Comparison of ENCODE assay signal across 12 mouse cellular contexts in the genomic region with DNA sequence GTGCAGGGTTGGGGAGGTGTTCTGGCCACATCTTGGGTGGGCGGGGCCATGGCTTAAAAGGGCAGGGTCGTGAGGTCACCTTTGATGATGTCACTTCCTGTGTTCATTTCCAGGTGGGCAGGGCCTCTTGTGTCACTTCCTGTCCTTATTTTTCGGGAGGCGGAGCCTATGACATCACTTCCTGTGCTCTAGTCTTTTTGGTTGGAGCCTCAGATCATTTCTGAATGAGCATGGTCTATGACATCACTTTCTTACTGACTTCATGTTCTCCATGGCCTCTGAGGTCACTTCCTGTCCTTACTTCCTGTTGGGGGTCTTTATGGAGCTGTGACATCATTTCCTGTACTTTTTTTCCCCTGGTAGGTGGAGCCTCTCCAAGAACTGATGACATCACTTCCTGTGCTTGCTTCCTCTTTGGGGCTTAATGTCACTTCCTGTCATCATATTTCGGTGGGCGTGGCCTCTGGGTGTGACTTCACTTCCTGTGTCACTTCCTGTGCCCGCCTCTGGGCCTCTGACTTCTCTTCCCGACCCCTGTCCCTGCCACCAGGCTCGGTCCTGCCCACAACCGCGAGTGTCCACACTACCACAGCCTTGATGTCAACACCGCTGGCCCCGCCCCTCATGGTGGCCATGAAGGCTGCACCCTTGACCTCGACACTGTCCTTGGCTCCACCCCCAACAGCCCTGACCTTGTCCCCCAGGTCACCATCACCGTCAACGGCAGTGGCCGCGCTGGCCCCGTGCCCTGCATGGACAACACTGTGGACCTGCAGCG. TPM values are rescaled to one million over a fixed set of nuclear protein-coding genes. Genes with fewer than 3 reads are reported as not detected.
DNase-seq lines count a peak whose midpoint lies in the region; ATAC-seq and TF ChIP-seq lines count a peak whose summit lies in the region.
"Had no signal": no experiment of that assay in that cellular context is flagged by ENCODE, and none has a peak within 500 bp of the region (broad histone marks: within the 10 kb centered on the region; RNA-seq: fewer than 3 reads in every experiment).

No protein-coding gene starts in this region.

- no peak overlapping the region for H3K4me2 ChIP-seq in forebrain, embryonic 11.5 days (ENCODE audit: low read depth, low read length, severe bottlenecking)
- H3K4me2 ChIP-seq in forebrain, embryonic 13.5 days = no peak overlapping the region
- no peak overlapping the region for H3K4me2 ChIP-seq in lung, embryonic 14.5 days
- H3K4me2 ChIP-seq in limb, embryonic 11.5 days (ENCODE audit: low read depth, severe bottlenecking) = no peak overlapping the region
- H3K4me2 ChIP-seq in heart, embryonic 12.5 days = no peak overlapping the region

- H3K4me3 ChIP-seq in forebrain, embryonic 11.5 days (ENCODE audit: low read depth, low read length) = no peak overlapping the region
- H3K4me3 ChIP-seq in forebrain, embryonic 13.5 days = no peak overlapping the region
- H3K4me3 ChIP-seq in lung, embryonic 14.5 days (ENCODE audit: low read depth, low read length) = no peak overlapping the region
- no peak overlapping the region for H3K4me3 ChIP-seq in lung, adult 2 months (replicated peaks; ENCODE audit: extremely low read depth, low read depth, low read length)
- H3K4me3 ChIP-seq in limb, embryonic 11.5 days (ENCODE audit: low read depth, low read length) = no peak overlapping the region
- no peak overlapping the region for H3K4me3 ChIP-seq in heart, embryonic 12.5 days
- H3K4me3 ChIP-seq: erythroblast, embryonic 14.5 days had no signal

- no peak overlapping the region for H3K9ac ChIP-seq in forebrain, embryonic 11.5 days (ENCODE audit: low read length)
- H3K9ac ChIP-seq in forebrain, embryonic 13.5 days = no peak overlapping the region
- H3K9ac ChIP-seq in lung, embryonic 14.5 days = no peak overlapping the region
- no peak overlapping the region for H3K9ac ChIP-seq in limb, embryonic 11.5 days (ENCODE audit: low read length)
- no peak overlapping the region for H3K9ac ChIP-seq in heart, embryonic 12.5 days

- no peak for ATAC-seq in forebrain, embryonic 11.5 days (replicated peaks; ENCODE audit: low FRiP score)
- ATAC-seq in forebrain, embryonic 13.5 days = no peak
- ATAC-seq in lung, embryonic 14.5 days (ENCODE audit: insufficient read depth) = no peak
- ATAC-seq in limb, embryonic 11.5 days (ENCODE audit: insufficient number of reproducible peaks, low FRiP score, low TSS enrichment, low read depth) = no peak
- no peak for ATAC-seq in heart, embryonic 12.5 days (ENCODE audit: insufficient number of reproducible peaks, low FRiP score)

- WGBS in forebrain, embryonic 11.5 days = 96% methylated on average over 20 of the region's 20 CpGs
- WGBS in forebrain, embryonic 13.5 days = 97% methylated on average over 20 of the region's 20 CpGs
- WGBS in lung, embryonic 14.5 days = 94% methylated on average over 20 of the region's 20 CpGs
- 94% methylated on average over 20 of the region's 20 CpGs for WGBS in lung, adult 2 months
- 97% methylated on average over 20 of the region's 20 CpGs for WGBS in limb, embryonic 11.5 days
- WGBS in heart, embryonic 12.5 days = 92% methylated on average over 20 of the region's 20 CpGs

- no peaks in the 10 kb centered on the region for H3K4me1 ChIP-seq in forebrain, embryonic 11.5 days (replicated peaks; ENCODE audit: control insufficient read depth, insufficient read depth, low read length)
- no peaks in the 10 kb centered on the region for H3K4me1 ChIP-seq in forebrain, embryonic 13.5 days
- H3K4me1 ChIP-seq in lung, embryonic 14.5 days (ENCODE audit: insufficient read depth) = no peaks in the 10 kb centered on the region
- peaks cover 3% of the 10 kb centered on the region; the same call in 1 of the 2 replicates for H3K4me1 ChIP-seq in lung, adult 2 months (ENCODE audit: control insufficient read depth, insufficient read depth, low read length)
- no peaks in the 10 kb centered on the region for H3K4me1 ChIP-seq in limb, embryonic 11.5 days (ENCODE audit: control insufficient read depth, insufficient read depth, low read length)
- H3K4me1 ChIP-seq in heart, embryonic 12.5 days (replicated peaks) = no peaks in the 10 kb centered on the region

- H3K27me3 ChIP-seq in forebrain, embryonic 11.5 days (ENCODE audit: control insufficient read depth, insufficient read depth, low read length) = no peaks in the 10 kb centered on the region
- H3K27me3 ChIP-seq in forebrain, embryonic 13.5 days = no peaks in the 10 kb centered on the region
- H3K27me3 ChIP-seq in lung, embryonic 14.5 days (ENCODE audit: insufficient read depth, low read length) = no peaks in the 10 kb centered on the region
- H3K27me3 ChIP-seq in limb, embryonic 11.5 days (ENCODE audit: control insufficient read depth, insufficient read depth, low read length) = no peaks in the 10 kb centered on the region
- no peaks in the 10 kb centered on the region for H3K27me3 ChIP-seq in heart, embryonic 12.5 days (replicated peaks)

- no peak for TF ChIP-seq POLR2A in lung, adult 2 months (IDR thresholded peaks at IDR 0.05; ENCODE audit: borderline replicate concordance, extremely low read depth, low read depth, low read length)

- TF ChIP-seq CTCF in lung, embryonic 14.5 days (IDR thresholded peaks at IDR 0.05; ENCODE audit: low read depth) = no peak
- no peak for TF ChIP-seq CTCF in lung, adult 2 months (IDR thresholded peaks at IDR 0.05; ENCODE audit: insufficient read depth, low read length)

- no peak overlapping the region for H3K27ac ChIP-seq in forebrain, embryonic 11.5 days (ENCODE audit: low read depth, low read length)
- no peak overlapping the region for H3K27ac ChIP-seq in forebrain, embryonic 13.5 days
- no peak overlapping the region for H3K27ac ChIP-seq in lung, embryonic 14.5 days (ENCODE audit: low read depth)
- H3K27ac ChIP-seq in limb, embryonic 11.5 days (replicated peaks; ENCODE audit: low read depth, low read length) = no peak overlapping the region
- no peak overlapping the region for H3K27ac ChIP-seq in heart, embryonic 12.5 days (ENCODE audit: poor library complexity, severe bottlenecking)
- H3K27ac ChIP-seq: kidney, postnatal 0 days; macrophage had no signal

- peak; percentile 62 for DNase-seq in forebrain, embryonic 11.5 days (ENCODE audit: low spot score)
- DNase-seq in lung, embryonic 14.5 days = peak; percentile 35
- no peak for DNase-seq in lung, adult 2 months
- peak; percentile 5 for DNase-seq in NIH3T3 (ENCODE audit: low read depth)
- DNase-seq in limb, embryonic 11.5 days (ENCODE audit: low spot score) = peak; percentile 34
- no peak for DNase-seq in urinary bladder, postnatal 36 days (ENCODE audit: low spot score in 2 of 2)

- H3K36me3 ChIP-seq in forebrain, embryonic 11.5 days (ENCODE audit: control insufficient read depth, insufficient read depth, low read length) = peaks cover 2% of the 10 kb centered on the region; the same call in 1 of the 2 replicates
- peaks cover 15% of the 10 kb centered on the region; the same call in 1 of the 2 replicates for H3K36me3 ChIP-seq in forebrain, embryonic 13.5 days (ENCODE audit: poor library complexity, severe bottlenecking)
- H3K36me3 ChIP-seq in lung, embryonic 14.5 days (ENCODE audit: insufficient read depth) = no peaks in the 10 kb centered on the region
- peaks cover 6% of the 10 kb centered on the region; the same call in 1 of the 2 replicates for H3K36me3 ChIP-seq in limb, embryonic 11.5 days (ENCODE audit: control insufficient read depth, insufficient read depth, low read length)
- peaks cover 40% of the 10 kb centered on the region for H3K36me3 ChIP-seq in heart, embryonic 12.5 days

- peaks cover 36% of the 10 kb centered on the region for H3K9me3 ChIP-seq in forebrain, embryonic 11.5 days (ENCODE audit: control insufficient read depth, low read length)
- H3K9me3 ChIP-seq in forebrain, embryonic 13.5 days (replicated peaks) = peaks cover 57% of the 10 kb centered on the region
- H3K9me3 ChIP-seq in lung, embryonic 14.5 days (ENCODE audit: low read depth, low read length) = peaks cover 74% of the 10 kb centered on the region
- peaks cover 39% of the 10 kb centered on the region for H3K9me3 ChIP-seq in limb, embryonic 11.5 days (ENCODE audit: control insufficient read depth, low read length)
- H3K9me3 ChIP-seq in heart, embryonic 12.5 days (replicated peaks) = peaks cover 66% of the 10 kb centered on the region

RNA-seq across cellular contexts. Expression of a gene that starts 3.6 kb away (rescaled TPM):
- polyA plus RNA-seq in forebrain, embryonic 11.5 days (2014; fragmentation: Nextera tagmentation; extraction: Ambion mirVana) = 1.8 and 3.2 TPM in 2 replicates
- 1.0 and 1.2 TPM in 2 replicates for polyA plus RNA-seq in forebrain, embryonic 13.5 days (2015; fragmentation: Nextera tagmentation; extraction: Ambion mirVana)
- polyA plus RNA-seq in lung, embryonic 14.5 days (2014; fragmentation: Nextera tagmentation; extraction: Ambion mirVana) = 7.9 and 10.3 TPM in 2 replicates
- polyA plus RNA-seq in lung, adult 2 months (2012; rRNA removed) = 89.7 and 119 TPM in 2 replicates
- 3.1 and 3.6 TPM in 2 replicates for polyA plus RNA-seq in limb, embryonic 11.5 days (2014; fragmentation: Nextera tagmentation; extraction: Ambion mirVana)
- polyA plus RNA-seq in heart, embryonic 12.5 days (2016; fragmentation: Nextera tagmentation; extraction: Ambion mirVana) = 2.9 and 3.3 TPM in 2 replicates

RNA-seq across cellular contexts. Expression of a gene that starts 27.0 kb away (rescaled TPM):
- not detected in 2 replicates for polyA plus RNA-seq in forebrain, embryonic 11.5 days (2014; fragmentation: Nextera tagmentation; extraction: Ambion mirVana)
- polyA plus RNA-seq in forebrain, embryonic 13.5 days (2015; fragmentation: Nextera tagmentation; extraction: Ambion mirVana) = not detected in 2 replicates
- polyA plus RNA-seq in lung, embryonic 14.5 days (2014; fragmentation: Nextera tagmentation; extraction: Ambion mirVana) = not detected in 2 replicates
- not detected in 2 replicates for polyA plus RNA-seq in lung, adult 2 months (2012; rRNA removed)
- not detected in 2 replicates for polyA plus RNA-seq in limb, embryonic 11.5 days (2014; fragmentation: Nextera tagmentation; extraction: Ambion mirVana)
- not detected in 2 replicates for polyA plus RNA-seq in heart, embryonic 12.5 days (2016; fragmentation: Nextera tagmentation; extraction: Ambion mirVana)
- polyA plus RNA-seq: erythroblast, embryonic 14.5 days; kidney, postnatal 0 days; macrophage; stomach, embryonic 14.5 days had no signal

RNA-seq across cellular contexts. Expression of a gene that starts 51.4 kb away (rescaled TPM):
- not detected in 2 replicates for polyA plus RNA-seq in forebrain, embryonic 11.5 days (2014; fragmentation: Nextera tagmentation; extraction: Ambion mirVana)
- not detected in 2 replicates for polyA plus RNA-seq in forebrain, embryonic 13.5 days (2015; fragmentation: Nextera tagmentation; extraction: Ambion mirVana)
- not detected in 2 replicates for polyA plus RNA-seq in lung, embryonic 14.5 days (2014; fragmentation: Nextera tagmentation; extraction: Ambion mirVana)
- not detected in 2 replicates for polyA plus RNA-seq in lung, adult 2 months (2012; rRNA removed)
- not detected in 2 replicates for polyA plus RNA-seq in limb, embryonic 11.5 days (2014; fragmentation: Nextera tagmentation; extraction: Ambion mirVana)
- not detected in 2 replicates for polyA plus RNA-seq in heart, embryonic 12.5 days (2016; fragmentation: Nextera tagmentation; extraction: Ambion mirVana)
- polyA plus RNA-seq: erythroblast, embryonic 14.5 days; kidney, postnatal 0 days; macrophage; stomach, embryonic 14.5 days had no signal

Comparison
In these comparisons a context has a peak if more than half of its experiments do, and no peak if none do; other contexts are left out.
1. DNase-seq: peak in forebrain, embryonic 11.5 days (single experiment), lung, embryonic 14.5 days (single experiment), NIH3T3 (single experiment) and limb, embryonic 11.5 days (single experiment); none in lung, adult 2 months (single experiment) and urinary bladder, postnatal 36 days (0 of 2).